Mouse (Mus musculus) right cerebral cortex, postnatal 10 days (tissue): ENCODE results near the gene Strap.
"Not testable (repeated sequence)": the region's sequence is repeated elsewhere in the genome, so short reads cannot be mapped to it uniquely, and the experiment has no call there.

Experiments
- DNase-seq, 2 experiments: peaks; one replicate each; pipeline ENCODE4 v3.0.0; 2021; ENCODE audit warnings: low spot score in 2 of 2

Gene Strap

DNA sequence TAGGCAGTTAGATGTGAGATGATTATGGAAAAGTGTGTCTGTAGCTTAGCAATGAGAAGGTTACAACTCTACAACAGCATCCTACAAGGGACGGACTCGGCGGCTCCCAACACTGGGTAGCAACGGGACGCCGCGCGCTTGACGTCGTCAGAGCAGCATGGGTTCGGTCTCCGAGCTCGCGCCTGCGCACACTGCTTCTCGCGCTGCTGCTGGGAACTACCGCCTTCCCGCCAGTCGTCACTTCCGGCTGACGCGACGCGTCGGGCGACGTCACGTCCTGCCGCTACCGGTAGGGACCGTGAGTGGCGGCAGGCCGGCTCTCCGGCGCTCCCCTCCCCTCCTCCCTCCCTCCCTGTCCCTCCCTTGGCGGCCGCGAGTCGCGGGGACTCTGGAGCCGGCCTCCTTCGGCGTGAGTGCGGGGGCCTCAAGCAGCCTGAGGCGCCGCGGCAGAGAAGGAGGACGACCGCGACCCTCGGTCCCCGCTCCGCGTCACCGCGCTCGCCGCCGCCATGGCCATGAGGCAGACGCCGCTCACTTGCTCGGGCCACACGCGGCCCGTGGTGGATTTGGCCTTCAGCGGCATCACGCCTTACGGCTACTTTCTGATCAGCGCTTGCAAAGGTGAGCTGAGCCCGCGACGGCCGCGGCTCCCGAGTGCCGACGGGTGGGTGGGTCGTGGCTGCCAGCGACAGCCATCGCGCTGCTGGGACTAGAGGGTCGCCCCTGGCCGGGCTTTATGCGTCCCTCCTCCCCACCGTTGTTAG lies at the start of gene Strap:
Gene Strap, plus strand, starts transcription at position 233 of the 764 bp plus-strand sequence.
- DNase-seq, result peak; percentile 97

DNA sequence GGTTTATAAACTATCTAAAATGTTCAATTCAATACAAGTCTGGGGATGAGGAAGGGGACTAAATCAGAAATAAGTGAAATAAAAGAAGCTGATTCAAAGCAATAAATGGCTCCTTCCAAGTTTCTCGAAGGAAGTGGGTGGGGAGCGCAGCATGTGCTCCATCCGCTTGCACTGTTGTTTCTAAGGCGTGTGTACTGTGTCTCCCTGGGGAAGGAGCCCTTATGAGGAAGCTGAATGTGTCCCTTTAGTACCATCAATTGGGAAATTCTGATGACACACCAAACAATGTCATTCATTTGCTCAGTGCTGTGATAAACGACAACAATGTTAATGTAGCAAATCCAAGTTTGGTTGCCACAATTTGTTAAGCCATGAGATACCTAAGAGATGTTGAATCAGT lies 47.2 kb upstream of the Strap start:
- no peak for DNase-seq

DNA sequence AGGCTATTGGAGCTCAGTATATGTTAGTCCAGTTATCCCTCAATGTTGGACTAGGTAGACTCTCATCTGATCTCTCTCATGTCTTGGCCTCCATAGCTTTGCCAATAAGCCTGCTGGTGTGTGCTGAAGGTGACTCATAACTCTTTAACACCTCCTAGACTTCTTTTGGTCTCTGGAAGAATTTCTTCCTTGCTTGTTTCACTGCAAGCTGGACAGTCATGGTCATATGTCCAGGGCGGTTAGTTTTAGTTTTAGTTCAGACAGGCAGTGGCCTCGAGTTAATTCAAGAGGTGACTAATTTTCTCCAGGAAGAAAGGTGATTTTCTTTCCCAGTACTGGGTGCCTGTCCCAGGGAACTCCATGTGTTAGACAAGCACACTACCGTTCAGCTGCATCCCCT lies 46.8 kb upstream of the Strap start:
- no peak for DNase-seq

DNA sequence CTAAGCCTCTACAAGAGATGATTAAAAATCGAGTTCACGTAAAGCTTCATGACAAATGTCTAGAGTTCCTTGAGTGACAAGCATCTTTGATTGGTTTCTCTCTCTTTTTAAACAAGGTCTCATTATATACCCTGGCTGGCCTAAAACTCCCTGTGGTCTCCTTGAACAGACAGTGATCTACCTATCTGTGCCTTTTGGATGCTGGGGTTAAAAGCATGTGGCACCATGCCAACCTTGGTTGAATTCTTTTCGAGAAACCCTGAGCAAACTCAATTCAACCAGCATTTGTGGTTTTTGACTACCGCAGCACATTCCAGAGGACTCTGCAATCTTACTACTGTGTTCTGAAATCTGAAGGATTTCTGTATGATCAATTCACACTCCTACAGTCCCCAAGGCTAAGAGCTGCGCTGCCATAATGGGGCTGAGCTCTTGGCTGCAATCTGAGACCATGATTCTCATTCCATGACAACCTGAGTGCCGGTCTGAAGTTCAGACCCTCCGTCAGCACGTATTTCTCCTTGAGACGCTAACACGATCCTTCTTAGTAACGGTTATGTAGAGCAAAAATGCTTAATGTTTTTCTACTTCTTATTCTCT lies 46.3 kb upstream of the Strap start:
- no peak for DNase-seq

DNA sequence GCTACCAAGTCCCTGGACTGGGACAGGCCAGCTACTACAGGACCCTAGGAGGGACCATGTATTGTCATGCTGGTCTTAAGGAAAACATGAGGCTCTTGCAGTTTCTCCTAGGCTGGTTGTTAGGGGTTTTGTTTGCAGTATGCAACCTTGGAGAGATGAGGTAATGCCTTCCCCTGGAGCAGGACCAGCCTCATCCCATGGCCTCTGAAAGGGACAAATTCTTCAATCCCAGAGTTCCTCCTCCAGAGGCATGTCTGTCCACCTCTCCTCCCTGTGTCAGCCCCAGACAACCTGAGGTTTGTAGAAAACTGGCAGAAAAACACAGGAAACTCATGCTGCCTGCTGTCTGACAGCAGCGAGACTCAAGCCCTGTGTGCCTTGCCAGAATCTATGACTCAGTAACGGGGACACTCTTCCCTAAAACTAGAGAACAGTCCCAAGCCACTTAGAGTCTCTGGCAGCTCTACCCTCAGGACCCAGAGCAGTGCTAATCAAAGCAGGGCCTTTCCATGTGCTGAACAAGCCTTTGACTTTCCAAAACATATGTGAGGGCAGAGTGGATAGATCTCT lies 44.2 kb upstream of the Strap start:
- no peak for DNase-seq

DNA sequence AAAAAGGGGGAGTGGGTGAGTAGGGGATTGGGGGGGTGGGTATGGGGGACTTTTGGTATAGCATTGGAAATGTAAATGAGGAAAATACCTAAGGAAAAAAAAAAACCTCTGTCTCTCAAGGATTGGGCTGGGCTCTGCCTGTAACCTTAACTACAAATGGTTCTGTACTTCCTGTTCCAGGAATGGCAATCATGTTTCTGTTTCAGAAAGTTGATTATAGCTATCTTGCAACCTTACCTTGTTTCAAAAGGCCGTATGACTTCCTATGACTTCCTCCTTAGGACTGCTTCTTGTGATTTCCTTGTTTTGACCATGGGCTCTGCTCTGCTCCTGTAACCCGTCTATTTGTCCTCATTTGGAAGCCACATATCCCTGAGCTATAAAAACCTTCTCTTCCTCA lies 40.6 kb upstream of the Strap start:
- DNase-seq, result no peak

DNA sequence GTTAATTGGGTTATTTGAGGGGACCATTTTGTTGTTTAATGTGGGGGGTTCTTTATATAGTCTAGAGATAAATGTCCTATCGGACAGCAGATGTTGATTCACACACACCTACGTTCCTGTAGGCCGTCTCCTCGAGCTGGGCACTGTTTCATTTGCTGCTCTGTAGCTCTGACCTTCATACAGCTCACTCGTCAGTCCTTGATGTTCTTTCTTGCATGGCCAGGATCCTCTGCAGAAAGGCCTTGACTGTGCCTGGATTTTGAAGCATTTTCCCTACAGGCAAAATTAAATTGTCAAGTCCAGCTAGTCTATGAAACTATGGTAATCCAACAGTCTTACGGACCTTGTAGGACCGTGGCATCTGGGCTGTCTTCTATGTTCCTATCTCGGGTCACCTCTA lies 39.8 kb upstream of the Strap start:
- DNase-seq, result no peak

DNA sequence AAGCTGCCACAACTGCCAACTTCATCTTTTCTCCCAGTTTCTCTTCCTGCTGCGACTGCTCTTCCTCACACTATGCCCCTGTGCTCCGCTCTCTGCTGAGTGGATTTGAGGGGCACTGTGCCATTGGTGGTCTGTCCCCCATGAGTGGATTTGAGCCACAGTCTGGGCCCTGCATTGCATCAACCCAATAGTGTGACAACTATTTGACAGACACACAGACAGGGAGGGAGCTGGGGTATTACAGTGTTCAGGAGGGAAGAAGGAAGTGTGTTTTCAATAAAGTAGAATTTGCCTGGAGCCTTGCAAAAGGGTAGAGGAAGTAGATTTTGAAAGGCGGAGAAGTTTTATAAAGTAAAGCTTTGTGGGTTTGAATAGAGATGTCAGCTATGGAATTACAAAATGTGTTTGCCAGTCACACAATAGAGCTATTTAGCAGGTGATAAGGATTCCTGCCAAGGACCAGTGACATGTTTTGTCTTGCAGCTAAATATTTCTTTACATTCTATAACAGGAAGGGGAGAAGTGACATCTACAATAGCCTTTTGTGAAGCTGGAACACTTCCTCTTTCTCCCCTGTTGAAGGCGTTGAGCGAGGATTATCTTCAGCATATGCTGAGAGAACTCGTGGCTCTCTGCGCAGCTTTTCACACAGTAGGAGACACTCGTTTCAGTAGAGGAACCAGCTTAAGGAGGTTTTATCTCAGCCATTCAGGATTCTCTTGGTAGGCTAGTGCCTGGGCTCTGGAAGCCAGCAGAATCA lies 38.3 kb upstream of the Strap start:
- no peak for DNase-seq

DNA sequence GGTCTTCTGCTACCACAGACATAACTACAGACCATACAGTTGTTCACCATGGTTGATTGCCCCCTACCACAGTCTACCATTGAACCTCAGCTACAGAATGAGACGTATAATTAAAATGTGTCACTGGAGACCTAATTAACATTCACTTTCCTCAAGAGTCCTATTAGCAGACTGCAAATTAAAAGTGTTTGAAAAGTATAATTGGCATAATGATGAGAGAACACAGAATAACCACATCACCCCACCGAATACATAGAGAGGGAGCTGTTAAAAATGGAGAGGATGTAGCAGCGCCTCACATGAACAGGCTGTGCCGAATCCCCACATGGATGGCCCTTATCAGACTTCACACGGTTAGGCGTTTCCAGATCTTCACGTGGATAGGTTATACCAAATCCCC lies 35.4 kb upstream of the Strap start:
- DNase-seq, result no peak

DNA sequence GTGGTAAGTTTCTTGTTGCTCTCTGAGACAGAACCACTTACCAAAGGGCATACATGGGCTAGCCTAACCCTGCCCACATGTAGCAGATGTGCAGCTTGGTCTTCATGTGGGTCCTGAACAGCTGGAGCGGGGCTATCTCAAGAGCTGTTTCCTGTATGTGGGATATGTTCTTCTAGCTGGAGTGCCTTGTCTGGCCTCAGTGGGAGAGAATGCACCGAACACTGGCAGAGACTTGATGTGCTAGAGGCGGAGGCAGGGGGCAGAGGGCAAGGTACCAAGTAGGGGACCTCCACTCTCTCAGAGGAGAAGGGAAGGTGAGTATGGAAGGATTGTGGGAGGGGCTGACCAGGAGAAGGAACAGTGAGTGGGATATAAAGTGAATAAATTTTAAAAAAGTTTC lies 32.7 kb upstream of the Strap start:
- no peak for DNase-seq

DNA sequence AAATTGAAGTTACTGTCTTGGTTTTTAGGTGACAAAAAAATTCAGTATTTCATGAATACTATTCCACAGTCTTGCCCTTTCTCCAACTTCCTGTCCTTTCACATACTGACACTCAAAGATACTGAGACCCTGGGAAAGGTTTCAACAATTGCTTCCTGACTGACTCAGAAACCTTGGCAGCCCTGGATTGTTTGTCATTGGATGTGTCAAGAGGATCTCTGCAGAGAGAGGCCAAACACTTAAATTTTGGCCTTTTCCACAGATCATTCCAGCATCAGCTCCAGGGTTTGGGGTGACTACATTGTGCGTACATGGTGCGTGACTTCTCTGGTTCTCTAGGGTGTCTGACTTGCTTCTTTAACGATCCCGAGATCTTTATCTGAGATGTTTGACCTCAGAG lies 32.0 kb upstream of the Strap start:
- no peak for DNase-seq

DNA sequence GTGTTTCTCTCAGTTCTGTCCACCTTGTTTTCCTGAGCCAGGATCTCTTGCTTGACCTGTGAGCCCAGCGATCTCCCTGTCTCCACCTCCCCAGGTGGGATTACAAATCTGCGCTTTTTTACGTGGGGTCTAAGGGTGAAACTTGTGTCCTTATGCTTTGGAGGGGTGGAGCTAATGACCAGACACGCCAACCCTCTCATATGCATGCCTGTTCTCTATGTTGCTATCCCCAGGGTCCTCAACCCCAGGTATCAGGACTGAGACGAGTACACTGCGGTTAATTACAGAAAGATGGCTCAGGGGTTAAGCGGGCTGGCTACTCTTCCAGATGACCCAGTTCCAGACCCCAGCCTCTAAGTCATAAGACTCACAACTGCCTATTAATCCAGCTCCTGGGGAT lies 31.4 kb upstream of the Strap start:
- DNase-seq, result no peak

DNA sequence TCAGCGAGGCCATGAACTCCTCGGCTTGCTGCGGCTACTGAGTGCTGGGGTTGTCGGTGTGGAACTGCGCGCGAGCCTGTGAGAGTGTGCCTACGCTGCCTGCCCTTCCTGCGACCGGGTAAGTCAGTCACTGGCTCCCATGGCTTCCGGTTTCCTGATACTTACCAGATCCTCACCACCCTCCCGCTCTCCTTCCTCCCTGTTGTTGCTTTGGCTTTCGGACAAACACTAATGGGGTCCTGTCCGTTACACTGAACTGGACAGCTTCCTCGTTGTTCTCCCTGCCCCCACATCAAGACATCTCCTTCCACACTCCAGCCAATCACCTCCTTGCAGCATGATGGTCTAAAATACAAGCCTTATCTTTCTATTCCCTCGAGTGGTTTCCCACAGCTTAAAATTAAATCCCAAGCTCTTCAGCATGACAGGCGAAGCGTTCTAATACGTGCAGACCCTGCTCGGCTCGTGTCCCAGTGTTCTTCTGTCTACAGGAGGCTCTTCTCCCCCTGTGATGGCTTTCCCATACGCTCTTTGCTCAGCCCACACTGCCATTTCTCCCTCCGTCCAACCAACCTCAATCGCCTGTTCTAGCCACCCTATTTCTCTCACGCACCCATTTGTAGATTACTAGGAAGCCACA lies 30.5 kb upstream of the Strap start:
- DNase-seq, result no peak

DNA sequence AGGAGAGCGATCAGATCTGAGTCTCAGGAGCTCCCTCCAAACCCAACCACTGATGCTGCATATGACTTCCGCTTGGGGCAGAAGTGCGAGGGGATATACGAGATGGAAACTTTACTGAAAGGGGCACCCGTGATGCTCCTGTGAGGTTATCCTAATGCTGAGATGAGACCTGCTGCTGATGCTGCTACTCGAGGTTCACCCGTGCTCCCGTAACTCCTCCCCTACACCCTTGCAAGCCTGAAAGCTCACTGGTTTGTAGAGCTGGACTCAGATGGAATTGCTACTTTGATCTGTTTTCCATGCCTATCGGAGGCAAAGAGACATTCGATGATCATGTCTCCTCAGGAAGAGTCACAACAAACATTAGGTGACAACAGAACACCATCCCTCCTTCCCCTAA lies 28.7 kb upstream of the Strap start:
- DNase-seq, result no peak

DNA sequence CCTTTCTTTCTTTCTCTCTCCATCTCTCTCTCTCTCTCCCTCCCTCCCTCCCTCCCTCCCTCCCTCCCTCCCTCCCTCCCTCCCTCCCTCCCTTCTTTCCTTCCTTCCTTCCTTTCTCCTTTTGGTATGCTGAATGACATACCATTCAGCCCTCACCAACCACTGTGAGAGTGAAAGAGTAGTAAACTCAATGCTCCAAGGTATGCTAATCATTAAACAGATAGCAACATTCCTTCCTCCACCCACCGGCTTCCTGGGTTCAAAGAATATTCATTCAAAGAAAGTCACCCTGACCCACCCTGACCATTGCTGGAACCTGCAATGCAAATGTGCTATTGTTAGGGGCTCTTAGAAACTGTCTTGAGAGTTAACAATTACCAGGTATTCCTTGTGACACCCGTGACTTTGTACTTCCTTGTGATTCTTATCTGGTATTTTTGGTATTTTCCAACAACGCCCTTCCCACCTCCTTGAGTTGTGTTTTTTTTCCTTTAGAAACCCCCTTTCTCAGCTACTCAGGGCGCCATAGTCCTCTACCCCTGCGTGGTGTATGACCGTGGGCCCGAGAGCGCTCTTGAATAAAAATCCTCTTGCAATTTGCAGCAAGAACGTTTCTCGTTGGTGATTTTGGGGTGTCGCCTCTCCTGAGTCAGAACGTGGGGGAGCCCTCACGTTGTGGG lies 26.0 kb upstream of the Strap start:
- not testable (repeated sequence) for DNase-seq

DNA sequence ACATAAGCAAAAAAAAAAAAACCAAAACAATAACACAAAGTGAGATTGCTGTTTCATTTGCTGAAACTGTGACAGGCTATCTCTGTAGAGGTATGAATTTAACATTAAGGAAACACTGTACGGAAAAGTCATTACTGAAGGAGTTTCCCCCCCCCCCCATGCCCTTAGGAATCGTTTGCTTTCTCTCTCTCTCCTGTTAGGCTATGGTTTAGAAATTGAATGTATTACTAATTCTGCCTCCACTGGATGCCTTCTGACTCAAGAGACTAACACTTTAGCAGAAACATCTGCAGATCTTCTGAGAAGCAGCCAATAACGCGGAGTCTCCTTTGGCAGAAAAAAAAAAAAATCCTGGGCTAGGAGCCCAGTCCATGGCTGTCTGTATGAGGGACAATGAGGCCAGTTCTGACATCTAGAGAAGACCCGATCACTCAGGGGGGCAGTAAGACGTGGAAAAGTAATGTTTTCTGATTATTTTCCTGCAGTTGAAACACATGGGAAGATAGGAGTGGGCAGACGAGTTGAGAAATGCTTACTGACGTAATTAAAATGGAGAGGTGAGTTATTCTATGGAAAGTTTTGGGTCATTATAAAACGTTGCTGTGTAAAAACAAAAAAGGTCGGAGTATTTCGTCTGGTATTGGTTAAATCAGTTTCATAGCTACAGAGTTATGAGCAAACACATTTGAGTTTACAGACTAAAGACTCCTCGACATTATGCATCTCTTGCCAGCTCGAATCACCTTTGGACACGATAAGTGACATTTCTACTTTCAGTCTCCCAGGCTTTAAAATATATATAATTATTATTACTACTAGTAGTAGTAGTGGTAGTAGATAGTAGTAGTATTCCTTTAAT lies 24.5 kb upstream of the Strap start:
- DNase-seq, result no peak

DNA sequence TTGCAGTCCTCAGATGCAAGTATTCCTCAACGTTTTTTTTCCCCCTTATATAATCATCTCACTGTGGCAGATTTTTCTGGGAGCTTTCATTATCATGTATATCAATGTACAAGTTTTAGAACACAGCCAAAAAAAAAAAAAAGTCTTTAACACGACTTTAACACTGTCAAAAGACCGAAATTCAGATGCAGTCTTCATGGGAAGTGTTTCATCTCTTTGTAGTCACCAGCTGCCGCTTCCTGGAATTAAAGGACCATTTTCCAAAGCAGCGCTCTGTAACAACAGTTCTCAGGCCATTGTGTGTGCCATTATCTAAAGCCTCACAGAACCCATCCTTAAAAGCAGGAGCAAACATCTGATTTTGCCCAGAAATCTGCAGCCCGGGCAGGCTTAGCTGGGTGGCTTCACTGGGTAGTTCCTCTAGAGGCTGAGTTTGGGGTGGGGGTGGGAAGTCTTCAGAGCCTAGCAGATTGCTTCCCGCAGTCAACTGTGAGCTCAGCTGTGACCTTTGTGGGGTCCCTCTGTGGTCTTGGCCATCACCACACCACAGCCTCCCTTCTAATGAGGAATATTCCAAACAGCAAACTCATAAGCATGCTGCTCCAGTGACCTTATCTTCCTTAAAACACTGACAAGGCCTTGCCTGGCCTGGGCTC lies 22.1 kb upstream of the Strap start:
- no peak for DNase-seq

DNA sequence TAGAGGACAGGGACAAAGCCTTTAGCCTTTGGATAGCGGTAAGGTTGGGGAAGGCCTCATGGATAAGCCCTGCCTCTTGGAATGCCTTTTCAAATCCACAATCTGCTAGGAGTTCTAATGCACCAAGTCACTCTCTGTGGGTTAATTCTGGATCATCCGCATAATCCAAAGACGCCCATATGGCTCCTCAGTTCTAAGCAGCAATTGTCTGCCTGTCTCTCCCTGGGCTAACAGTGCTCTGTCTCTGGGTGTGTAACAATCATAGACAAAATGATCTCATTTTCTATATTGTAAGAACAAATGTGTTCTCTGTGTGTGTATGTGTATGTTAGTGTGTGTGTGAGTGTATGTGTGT lies 21.6 kb upstream of the Strap start:
- peak in 1 of 2 experiments; percentile 55 for DNase-seq

DNA sequence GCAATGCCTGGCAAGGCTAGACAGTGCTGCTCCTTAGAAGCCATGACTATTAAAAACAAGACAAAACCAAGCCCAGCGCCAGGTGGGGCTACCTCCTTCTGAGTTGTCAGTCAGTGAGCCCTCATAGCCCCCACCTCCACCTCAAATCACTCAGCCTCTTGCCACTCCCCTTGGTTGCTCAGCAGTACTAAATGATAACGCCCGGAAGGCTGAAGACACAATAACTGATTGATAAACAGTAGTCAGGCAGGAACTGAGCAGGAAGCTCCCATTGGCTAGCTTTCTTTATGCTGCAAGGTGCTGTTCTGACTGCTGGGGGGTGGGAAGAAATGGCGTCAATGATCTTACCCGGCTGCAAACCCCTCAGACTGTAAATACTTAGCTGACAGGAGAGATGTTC lies 18.1 kb upstream of the Strap start:
- no peak for DNase-seq

DNA sequence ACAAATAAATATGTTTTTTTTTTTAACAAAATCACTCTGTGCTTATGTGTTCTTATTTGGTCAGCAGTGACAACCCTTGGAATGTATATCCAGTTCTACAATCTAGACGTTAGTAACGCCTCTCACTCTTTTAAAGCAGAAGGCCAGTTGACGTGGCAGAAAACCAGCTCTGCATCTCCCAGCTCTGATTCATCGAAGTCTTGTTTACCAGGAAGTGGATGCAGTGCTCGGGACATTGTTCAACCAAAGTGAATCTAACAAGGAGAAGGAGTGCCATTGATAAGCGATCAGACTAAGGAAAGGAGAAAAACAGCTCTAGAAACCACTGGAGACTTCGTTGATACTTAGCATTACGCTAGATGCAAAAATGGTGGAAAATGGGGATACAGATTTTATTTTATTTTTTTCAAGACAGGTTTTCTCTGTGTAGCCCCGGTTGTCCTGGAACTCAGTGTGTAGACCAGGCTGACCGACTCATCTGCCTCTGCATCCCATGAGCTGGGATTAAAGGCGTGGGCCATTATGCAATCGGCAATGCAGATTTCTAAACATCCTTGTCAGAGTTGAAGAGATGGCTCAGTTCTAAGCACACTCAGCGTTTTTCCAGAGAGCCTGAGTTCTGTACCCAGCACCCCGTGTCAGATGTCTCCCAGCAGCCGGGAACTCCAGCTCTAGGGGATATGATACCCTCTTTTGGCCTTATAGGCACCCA lies 12.5 kb upstream of the Strap start:
- DNase-seq, result no peak
